Mouse (Mus musculus) hindbrain, embryonic 10.5 days (tissue): Measurements from ENCODE around the gene Syf2. TPM values are rescaled to one million over a fixed set of nuclear protein-coding genes. Genes with fewer than 3 reads are reported as not detected.
"Not testable (repeated sequence)": the region's sequence is repeated elsewhere in the genome, so short reads cannot be mapped to it uniquely, and the experiment has no call there.

Experiments used
- DNase-seq: peaks from one replicate; pipeline ENCODE4 v3.0.0-alpha.2; 2017; ENCODE audit warnings: low spot score
- H3K27ac ChIP-seq: fragments of 300-500 bp; sonication (generic); 2 replicates; pipeline ENCODE4 v1.5.1; 2016; ENCODE audit warnings: mild to moderate bottlenecking, moderate library complexity
- H3K27me3 ChIP-seq: fragments of 300-500 bp; sonication (generic); 2 replicates; pipeline ENCODE4 v1.6.1; 2016; ENCODE audit warnings: mild to moderate bottlenecking; ENCODE audit not compliant: poor library complexity, insufficient read depth, severe bottlenecking
- H3K36me3 ChIP-seq: fragments of 300-500 bp; sonication (generic); 2 replicates; pipeline ENCODE4 v1.6.1; 2016; ENCODE audit warnings: mild to moderate bottlenecking, moderate library complexity
- H3K4me1 ChIP-seq: fragments of 300-500 bp; sonication (generic); replicated peaks from 2 replicates; pipeline ENCODE4 v1.6.1; 2016; ENCODE audit warnings: mild to moderate bottlenecking
- H3K4me3 ChIP-seq: fragments of 300-500 bp; sonication (generic); 2 replicates; pipeline ENCODE4 v1.5.1; 2016; ENCODE audit warnings: mild to moderate bottlenecking, moderate library complexity
- H3K9me3 ChIP-seq: fragments of 300-500 bp; sonication (generic); 2 replicates; pipeline ENCODE4 v1.6.1; 2016; ENCODE audit warnings: mild to moderate bottlenecking, moderate library complexity
- WGBS: fragments of 180-500 bp; shearing (Covaris S2); methylation state at CpG from one replicate; pipeline ENCODE4 v1.1.7; 2016; 5-methylcytosine and 5-hydroxymethylcytosine counted together
- polyA plus RNA-seq: library from polyadenylated mRNA; unstranded; fragments of >200 nt; fragmentation: Nextera tagmentation; extraction: Ambion mirVana; gene quantifications from 2 replicates; pipeline ENCODE4 v1.2.1, GENCODE M21; 2016

The Syf2 gene
- polyA plus RNA-seq = 67.6 and 75.2 TPM in 2 replicates

GRCm38 (mm10) chr4:134930684-134931481, at the start of gene Syf2:
TSS of gene Syf2 (plus strand) at chr4:134930898.
- Histone ChIP-seq H3K9me3 (no peaks in the 10 kb centered on the region), H3K27me3 (no peaks in the 10 kb centered on the region), H3K27ac (peak within 1 kb of the TSS; percentile 85), H3K4me1 (peaks cover 25% of the 10 kb centered on the region), H3K36me3 (peaks cover 66% of the 10 kb centered on the region), H3K4me3 (peak within 1 kb of the TSS; percentile 87)
- WGBS = under 1% methylated on average over 68 of the region's 68 CpGs
- peak; percentile 97 for DNase-seq

GRCm38 (mm10) chr4:134883266-134883665, 47.4 kb upstream of the Syf2 start:
- Histone ChIP-seq H3K27ac (no peak overlapping the region), H3K9me3 (no peaks in the 10 kb centered on the region), H3K4me1 (peaks cover 13% of the 10 kb centered on the region), H3K27me3 (no peaks in the 10 kb centered on the region), H3K4me3 (no peak overlapping the region), H3K36me3 (no peaks in the 10 kb centered on the region)
- 35% methylated on average over 7 of the region's 7 CpGs for WGBS
- peak; percentile 24 for DNase-seq

GRCm38 (mm10) chr4:134883808-134884207, 46.9 kb upstream of the Syf2 start:
- no peak for DNase-seq
- Histone ChIP-seq H3K27ac (no peak overlapping the region), H3K36me3 (no peaks in the 10 kb centered on the region), H3K27me3 (no peaks in the 10 kb centered on the region), H3K9me3 (no peaks in the 10 kb centered on the region), H3K4me1 (peaks cover 12% of the 10 kb centered on the region), H3K4me3 (no peak overlapping the region)
- 87% methylated on average over 10 of the region's 10 CpGs for WGBS

GRCm38 (mm10) chr4:134884364-134884763, 46.3 kb upstream of the Syf2 start:
- Histone ChIP-seq H3K4me3 (no peak overlapping the region), H3K4me1 (peaks cover 6% of the 10 kb centered on the region), H3K9me3 (no peaks in the 10 kb centered on the region), H3K36me3 (no peaks in the 10 kb centered on the region), H3K27me3 (no peaks in the 10 kb centered on the region), H3K27ac (no peak overlapping the region)
- DNase-seq = no peak
- WGBS = 89% methylated on average over 4 of the region's 4 CpGs

- no peaks in the 10 kb centered on the region for H3K27me3 ChIP-seq
- H3K4me1 ChIP-seq = peaks cover 6% of the 10 kb centered on the region; the same call in 1 of the 2 replicates
- H3K27ac ChIP-seq = no peak overlapping the region
- no peak overlapping the region for H3K4me3 ChIP-seq
- H3K9me3 ChIP-seq = no peaks in the 10 kb centered on the region
- 82% methylated on average over 6 of the region's 6 CpGs for WGBS
- DNase-seq = no peak
- H3K36me3 ChIP-seq = peaks cover 37% of the 10 kb centered on the region
These were observed 38.6 kb upstream of the Syf2 start for GRCm38 (mm10) chr4:134892096-134892495.

- Histone ChIP-seq H3K27me3 (no peaks in the 10 kb centered on the region), H3K27ac (no peak overlapping the region), H3K4me1 (peaks cover 6% of the 10 kb centered on the region; the same call in 1 of the 2 replicates), H3K36me3 (peaks cover 88% of the 10 kb centered on the region), H3K9me3 (no peaks in the 10 kb centered on the region), H3K4me3 (no peak overlapping the region)
- 79% methylated on average over 6 of the region's 6 CpGs for WGBS
- no peak for DNase-seq
These were observed 33.4 kb upstream of the Syf2 start for GRCm38 (mm10) chr4:134897256-134897655.

- H3K9me3 ChIP-seq = no peaks in the 10 kb centered on the region
- peaks cover 100% of the 10 kb centered on the region for H3K36me3 ChIP-seq
- DNase-seq = no peak
- no peak overlapping the region for H3K4me3 ChIP-seq
- whole genome bisulfite sequencing = 90% methylated on average over 8 of the region's 8 CpGs
- H3K4me1 ChIP-seq = no peaks in the 10 kb centered on the region
- H3K27me3 ChIP-seq = no peaks in the 10 kb centered on the region
- no peak overlapping the region for H3K27ac ChIP-seq
These were observed 29.6 kb upstream of the Syf2 start for GRCm38 (mm10) chr4:134901126-134901525.

- 72% methylated on average over 7 of the region's 7 CpGs for WGBS
- Histone ChIP-seq H3K27me3 (no peaks in the 10 kb centered on the region), H3K36me3 (peaks cover 100% of the 10 kb centered on the region), H3K9me3 (no peaks in the 10 kb centered on the region), H3K4me1 (no peaks in the 10 kb centered on the region; the same call in 1 of the 2 replicates), H3K27ac (peak overlapping the region; percentile 45; the same call in 1 of the 2 replicates), H3K4me3 (no peak overlapping the region)
- no peak for DNase-seq
These were observed 27.7 kb upstream of the Syf2 start for GRCm38 (mm10) chr4:134903046-134903445.

- Histone ChIP-seq H3K4me1 (peaks cover 26% of the 10 kb centered on the region), H3K36me3 (peaks cover 58% of the 10 kb centered on the region)
- DNase-seq, H3K4me3 ChIP-seq, H3K27me3 ChIP-seq, H3K9me3 ChIP-seq, H3K27ac ChIP-seq: not testable (repeated sequence)
- 98% methylated on average over 8 of the region's 8 CpGs for WGBS
These were observed 19.3 kb upstream of the Syf2 start for GRCm38 (mm10) chr4:134911406-134911805.

- WGBS = 27% methylated on average over 3 of the region's 3 CpGs
- Histone ChIP-seq H3K4me3 (peak overlapping the region; percentile 69), H3K4me1 (peaks cover 23% of the 10 kb centered on the region), H3K27ac (peak overlapping the region; percentile 45; the same call in 1 of the 2 replicates), H3K36me3 (peaks cover 38% of the 10 kb centered on the region), H3K27me3 (no peaks in the 10 kb centered on the region), H3K9me3 (peaks cover 4% of the 10 kb centered on the region; the same call in 1 of the 2 replicates)
- DNase-seq = peak; percentile 76
These were observed 17.3 kb upstream of the Syf2 start for GRCm38 (mm10) chr4:134913413-134913812.

GRCm38 (mm10) chr4:134914122-134914863, 16.4 kb upstream of the Syf2 start:
- Histone ChIP-seq H3K27ac (peak overlapping the region; percentile 89), H3K27me3 (no peaks in the 10 kb centered on the region), H3K36me3 (peaks cover 30% of the 10 kb centered on the region), H3K4me3 (peak overlapping the region; percentile 69), H3K4me1 (peaks cover 22% of the 10 kb centered on the region), H3K9me3 (peaks cover 4% of the 10 kb centered on the region; the same call in 1 of the 2 replicates)
- WGBS = 2% methylated on average over 43 of the region's 43 CpGs
- no peak for DNase-seq

GRCm38 (mm10) chr4:134914864-134915209, 15.9 kb upstream of the Syf2 start, which contains the start of gene Tmem50a:
TSS of gene Tmem50a (minus strand) at chr4:134915024.
- Histone ChIP-seq H3K4me1 (peaks cover 22% of the 10 kb centered on the region), H3K36me3 (peaks cover 26% of the 10 kb centered on the region), H3K27me3 (no peaks in the 10 kb centered on the region), H3K9me3 (peaks cover 4% of the 10 kb centered on the region; the same call in 1 of the 2 replicates), H3K27ac (peak within 1 kb of the TSS; percentile 89), H3K4me3 (peak within 1 kb of the TSS; percentile 69)
- WGBS = 0% methylated on average over 25 of the region's 25 CpGs
- peak; percentile 92 for DNase-seq
